Mouse (Mus musculus): ENCODE results near the gene Sv2a.

Gene Sv2a

DNA sequence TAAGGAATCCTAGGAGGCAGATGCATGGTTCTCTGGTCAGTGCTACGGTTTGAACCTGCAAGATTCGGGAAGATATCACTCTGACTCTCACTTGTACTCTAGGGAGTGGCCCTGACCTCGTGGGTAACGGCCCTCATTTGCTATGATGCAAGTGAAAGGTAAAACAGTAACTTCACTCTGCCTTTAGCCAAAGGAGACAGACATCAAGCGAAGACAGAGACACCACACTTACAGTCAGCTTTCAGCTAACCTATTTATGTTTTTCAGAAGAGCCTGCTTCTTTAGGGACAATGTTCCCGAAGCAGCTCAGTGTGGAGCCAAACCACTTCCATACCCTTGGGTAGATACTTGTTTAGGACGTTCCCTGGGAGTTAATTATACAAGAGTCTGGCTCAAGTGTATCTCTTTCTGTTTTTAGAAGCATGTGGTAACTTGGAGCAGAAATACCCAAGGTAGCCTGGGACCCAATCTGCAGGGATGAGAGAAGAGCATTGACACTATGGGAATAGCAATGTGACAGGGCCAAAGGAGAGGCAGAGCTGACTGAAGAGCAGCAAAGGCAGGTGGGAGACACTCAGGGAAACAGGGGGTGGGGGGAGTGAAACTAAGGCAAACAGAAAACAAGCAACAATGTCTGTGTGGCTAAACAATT is 63.1 kb downstream of the Sv2a start:
- no peak for DNase-seq (ENCODE audit: low read depth, low spot score)
